Mouse (Mus musculus): ENCODE data around the gene Fnip2. TPM values are rescaled to one million over a fixed set of nuclear protein-coding genes. Genes with fewer than 3 reads are reported as not detected.

Fnip2 gene
- polyA plus RNA-seq, 1 experiment from 2014 or later: 6.5 TPM

- Histone ChIP-seq H3K36me3 (replicated peaks) (peaks cover 26% of the 10 kb centered on the region), H3K9me3 (no peaks in the 10 kb centered on the region), H3K4me3 (no peak overlapping the region), H3K27ac (no peak overlapping the region), H3K4me1 (peaks cover 31% of the 10 kb centered on the region), H3K27me3 (ENCODE audit: poor library complexity, severe bottlenecking) (no peaks in the 10 kb centered on the region)
- WGBS: 95% methylated on average over 2 of the region's 2 CpGs
- no peak for DNase-seq (ENCODE audit: extremely low spot score, low spot score)
Observed at GRCm38 (mm10) chr3:79514304-79514703, 53.3 kb downstream of the Fnip2 start.

GRCm38 (mm10) chr3:79501166-79501728, 66.3 kb downstream of the Fnip2 start:
- H3K4me3 ChIP-seq: no peak overlapping the region
- DNase-seq (ENCODE audit: extremely low spot score, low spot score): no peak
- WGBS: 81% methylated on average over 2 of the region's 2 CpGs
- peaks cover 4% of the 10 kb centered on the region; the same call in 1 of the 2 replicates for H3K9me3 ChIP-seq
- peaks cover 11% of the 10 kb centered on the region for H3K4me1 ChIP-seq
- H3K36me3 ChIP-seq (replicated peaks): peaks cover 64% of the 10 kb centered on the region
- H3K27me3 ChIP-seq (ENCODE audit: poor library complexity, severe bottlenecking): no peaks in the 10 kb centered on the region
- no peak overlapping the region for H3K27ac ChIP-seq

GRCm38 (mm10) chr3:79500279-79500678, 67.3 kb downstream of the Fnip2 start:
- H3K36me3 ChIP-seq (replicated peaks): peaks cover 59% of the 10 kb centered on the region
- peak overlapping the region; percentile 15; the same call in 1 of the 2 replicates for H3K4me3 ChIP-seq
- DNase-seq (ENCODE audit: extremely low spot score, low spot score): peak; percentile 55
- WGBS: 50% methylated on average over 10 of the region's 10 CpGs
- peaks cover 4% of the 10 kb centered on the region; the same call in 1 of the 2 replicates for H3K9me3 ChIP-seq
- H3K27me3 ChIP-seq (ENCODE audit: poor library complexity, severe bottlenecking): no peaks in the 10 kb centered on the region
- H3K4me1 ChIP-seq: peaks cover 11% of the 10 kb centered on the region
- H3K27ac ChIP-seq: peak overlapping the region; percentile 68

GRCm38 (mm10) chr3:79496668-79497067, 70.9 kb downstream of the Fnip2 start:
- peaks cover 11% of the 10 kb centered on the region for H3K4me1 ChIP-seq
- H3K27ac ChIP-seq: no peak overlapping the region
- peaks cover 4% of the 10 kb centered on the region; the same call in 1 of the 2 replicates for H3K9me3 ChIP-seq
- peaks cover 72% of the 10 kb centered on the region for H3K36me3 ChIP-seq (replicated peaks)
- H3K27me3 ChIP-seq (ENCODE audit: poor library complexity, severe bottlenecking): no peaks in the 10 kb centered on the region
- no peak overlapping the region for H3K4me3 ChIP-seq
- 85% methylated on average over 6 of the region's 6 CpGs for WGBS
- DNase-seq (ENCODE audit: extremely low spot score, low spot score): no peak

- Histone ChIP-seq H3K9me3 (no peaks in the 10 kb centered on the region), H3K4me3 (no peak overlapping the region), H3K36me3 (replicated peaks) (peaks cover 69% of the 10 kb centered on the region), H3K27me3 (ENCODE audit: poor library complexity, severe bottlenecking) (no peaks in the 10 kb centered on the region), H3K4me1 (peaks cover 5% of the 10 kb centered on the region), H3K27ac (no peak overlapping the region)
- no peak for DNase-seq (ENCODE audit: extremely low spot score, low spot score)
- WGBS: 87% methylated on average over 7 of the region's 7 CpGs
Observed at GRCm38 (mm10) chr3:79495151-79495550, 72.4 kb downstream of the Fnip2 start.

- Histone ChIP-seq H3K27ac (no peak overlapping the region), H3K4me1 (no peaks in the 10 kb centered on the region), H3K36me3 (replicated peaks) (peaks cover 63% of the 10 kb centered on the region), H3K27me3 (ENCODE audit: poor library complexity, severe bottlenecking) (no peaks in the 10 kb centered on the region), H3K9me3 (no peaks in the 10 kb centered on the region), H3K4me3 (no peak overlapping the region)
- 91% methylated on average over 8 of the region's 8 CpGs for WGBS
- no peak for DNase-seq (ENCODE audit: extremely low spot score, low spot score)
Observed at GRCm38 (mm10) chr3:79494028-79494427, 73.6 kb downstream of the Fnip2 start.

- WGBS: 96% methylated on average over 10 of the region's 10 CpGs
- H3K4me3 ChIP-seq: no peak overlapping the region
- no peak overlapping the region for H3K27ac ChIP-seq
- no peak for DNase-seq (ENCODE audit: extremely low spot score, low spot score)
- peaks cover 66% of the 10 kb centered on the region for H3K36me3 ChIP-seq (replicated peaks)
- no peaks in the 10 kb centered on the region for H3K9me3 ChIP-seq
- H3K27me3 ChIP-seq (ENCODE audit: poor library complexity, severe bottlenecking): no peaks in the 10 kb centered on the region
- no peaks in the 10 kb centered on the region for H3K4me1 ChIP-seq
Observed at GRCm38 (mm10) chr3:79493064-79493463, 74.5 kb downstream of the Fnip2 start.

- WGBS: 90% methylated on average over 3 of the region's 3 CpGs
- Histone ChIP-seq H3K27ac (no peak overlapping the region), H3K4me1 (no peaks in the 10 kb centered on the region), H3K36me3 (replicated peaks) (peaks cover 71% of the 10 kb centered on the region), H3K4me3 (no peak overlapping the region), H3K9me3 (no peaks in the 10 kb centered on the region), H3K27me3 (ENCODE audit: poor library complexity, severe bottlenecking) (no peaks in the 10 kb centered on the region)
- no peak for DNase-seq (ENCODE audit: extremely low spot score, low spot score)
Observed at GRCm38 (mm10) chr3:79491614-79492013, 76.0 kb downstream of the Fnip2 start.

GRCm38 (mm10) chr3:79490102-79490501, 77.5 kb downstream of the Fnip2 start:
- Histone ChIP-seq H3K9me3 (no peaks in the 10 kb centered on the region), H3K4me1 (no peaks in the 10 kb centered on the region), H3K36me3 (replicated peaks) (peaks cover 80% of the 10 kb centered on the region), H3K27me3 (ENCODE audit: poor library complexity, severe bottlenecking) (no peaks in the 10 kb centered on the region), H3K27ac (no peak overlapping the region), H3K4me3 (no peak overlapping the region)
- no peak for DNase-seq (ENCODE audit: extremely low spot score, low spot score)
- WGBS: 94% methylated on average over 5 of the region's 5 CpGs

GRCm38 (mm10) chr3:79488025-79488424, 79.6 kb downstream of the Fnip2 start:
- H3K4me3 ChIP-seq: no peak overlapping the region
- H3K27ac ChIP-seq: no peak overlapping the region
- no peak for DNase-seq (ENCODE audit: extremely low spot score, low spot score)
- no peaks in the 10 kb centered on the region for H3K27me3 ChIP-seq (ENCODE audit: poor library complexity, severe bottlenecking)
- no peaks in the 10 kb centered on the region for H3K4me1 ChIP-seq
- H3K36me3 ChIP-seq (replicated peaks): peaks cover 87% of the 10 kb centered on the region
- 96% methylated on average over 7 of the region's 7 CpGs for WGBS
- H3K9me3 ChIP-seq: peaks cover 9% of the 10 kb centered on the region

GRCm38 (mm10) chr3:79484286-79485063, 83.1 kb downstream of the Fnip2 start:
- WGBS: 95% methylated on average over 16 of the region's 16 CpGs

GRCm38 (mm10) chr3:79478880-79479279, 88.7 kb downstream of the Fnip2 start:
- Histone ChIP-seq H3K9me3 (peaks cover 8% of the 10 kb centered on the region), H3K27me3 (ENCODE audit: poor library complexity, severe bottlenecking) (no peaks in the 10 kb centered on the region), H3K27ac (0 out of 2 replicates have a peak overlapping the region, but pooled peaks have one; percentile 5), H3K4me1 (peaks cover 6% of the 10 kb centered on the region; the same call in 1 of the 2 replicates), H3K4me3 (no peak overlapping the region), H3K36me3 (replicated peaks) (peaks cover 71% of the 10 kb centered on the region)
- WGBS: 93% methylated on average over 4 of the region's 4 CpGs
- DNase-seq (ENCODE audit: extremely low spot score, low spot score): no peak

More at GRCm38 (mm10) chr3:79484286-79485063, 83.1 kb downstream of the Fnip2 start:
- no peak overlapping the region for H3K27ac ChIP-seq
- no peak overlapping the region for H3K4me3 ChIP-seq
- H3K9me3 ChIP-seq: peaks cover 9% of the 10 kb centered on the region
- no peaks in the 10 kb centered on the region for H3K27me3 ChIP-seq (ENCODE audit: poor library complexity, severe bottlenecking)
- H3K4me1 ChIP-seq: peaks cover 6% of the 10 kb centered on the region; the same call in 1 of the 2 replicates
- H3K36me3 ChIP-seq (replicated peaks): peaks cover 88% of the 10 kb centered on the region
- DNase-seq (ENCODE audit: extremely low spot score, low spot score): no peak

GRCm38 (mm10) chr3:79478400-79478799, 89.2 kb downstream of the Fnip2 start:
- no peaks in the 10 kb centered on the region for H3K27me3 ChIP-seq (ENCODE audit: poor library complexity, severe bottlenecking)
- no peak for DNase-seq (ENCODE audit: extremely low spot score, low spot score)
- H3K9me3 ChIP-seq: peaks cover 3% of the 10 kb centered on the region; the same call in 1 of the 2 replicates
- H3K4me1 ChIP-seq: peaks cover 6% of the 10 kb centered on the region; the same call in 1 of the 2 replicates
- H3K4me3 ChIP-seq: no peak overlapping the region
- peaks cover 66% of the 10 kb centered on the region for H3K36me3 ChIP-seq (replicated peaks)
- H3K27ac ChIP-seq: no peak overlapping the region
- WGBS: 94% methylated on average over 8 of the region's 8 CpGs
